Mouse (Mus musculus) erythroblast, embryonic 14.5 days (primary cell): ENCODE results near the gene Arfgef2. TPM values are rescaled to one million over a fixed set of nuclear protein-coding genes. Genes with fewer than 3 reads are reported as not detected.

Source experiments
- H3K27me3 ChIP-seq: 2 replicates; pipeline ENCODE4 v1.6.1; 2012; ENCODE audit warnings: inconsistent platforms; ENCODE audit not compliant: control insufficient read depth
- H3K36me3 ChIP-seq: 2 replicates; pipeline ENCODE4 v1.6.1; 2012; ENCODE audit warnings: mild to moderate bottlenecking, inconsistent platforms; ENCODE audit not compliant: control insufficient read depth
- H3K4me1 ChIP-seq: 2 replicates; pipeline ENCODE4 v1.6.1; 2012; ENCODE audit warnings: inconsistent platforms; ENCODE audit not compliant: control insufficient read depth
- H3K4me3 ChIP-seq: replicated peaks from 2 replicates; pipeline ENCODE3; 2012; ENCODE audit warnings: moderate library complexity, mild to moderate bottlenecking, inconsistent platforms
- H3K9me3 ChIP-seq: 2 replicates; pipeline ENCODE4 v1.6.1; 2012; ENCODE audit warnings: low read length, inconsistent platforms, mixed read lengths; ENCODE audit not compliant: control insufficient read depth
- GATA1 ChIP-seq: IDR thresholded peaks from 2 replicates; pipeline ENCODE4 v1.6.1; 2012; ENCODE audit warnings: low read length, inconsistent platforms, mixed read lengths
- TAL1 ChIP-seq: IDR thresholded peaks from 3 replicates; pipeline ENCODE4 v1.6.1; 2012; ENCODE audit warnings: low read length, inconsistent platforms, mixed read lengths
- polyA plus RNA-seq: library from polyadenylated mRNA; stranded (reverse); fragments of >175 nt; gene quantifications from 2 replicates; pipeline ENCODE4 v1.2.3, GENCODE M21; 2012

Arfgef2 gene
- polyA plus RNA-seq, 1 experiment, result 0.48 TPM

DNA sequence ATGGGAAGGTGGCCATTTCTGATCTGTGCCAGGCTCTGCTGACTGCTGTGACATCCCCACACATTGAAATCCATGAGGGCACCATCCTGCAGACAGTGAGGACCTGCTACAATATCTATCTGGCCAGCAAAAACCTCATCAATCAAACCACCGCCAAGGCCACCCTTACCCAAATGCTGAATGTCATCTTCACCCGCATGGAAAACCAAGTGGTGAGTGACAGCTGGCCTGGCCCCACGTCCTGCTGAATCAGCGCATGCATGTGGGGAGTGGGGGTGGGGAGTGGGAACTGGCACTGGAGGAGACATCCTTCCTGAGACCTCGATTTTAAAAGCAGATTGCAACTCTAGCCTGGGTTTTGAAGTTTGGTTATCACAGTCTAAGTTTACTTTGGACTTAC, 30.2 kb downstream of the Arfgef2 start:
- Histone ChIP-seq H3K27me3 (no peaks in the 10 kb centered on the region), H3K4me1 (no peaks in the 10 kb centered on the region), H3K36me3 (peaks cover 71% of the 10 kb centered on the region), H3K4me3 (no peak overlapping the region), H3K9me3 (no peaks in the 10 kb centered on the region)
- TF ChIP-seq TAL1 (no peak), GATA1 (no peak)

DNA sequence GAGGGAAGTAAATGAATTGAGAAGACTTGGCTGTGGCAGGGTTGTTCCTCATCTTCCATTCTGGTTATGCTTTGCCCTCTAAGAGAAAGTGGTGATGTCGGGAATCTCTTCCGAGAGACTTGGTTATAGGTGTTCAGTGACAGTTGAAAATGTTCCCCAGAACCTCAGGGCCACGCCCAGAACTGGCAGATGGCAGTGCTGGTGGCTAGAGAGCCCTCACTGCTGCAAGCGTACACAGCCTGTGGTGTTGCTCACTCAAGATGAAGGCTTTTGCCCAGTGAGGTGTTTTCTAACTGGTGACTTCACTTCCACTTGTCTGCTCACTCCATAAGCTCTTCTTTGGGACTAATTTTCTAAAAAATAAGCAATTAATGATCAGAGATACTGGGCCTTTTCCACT, 36.4 kb downstream of the Arfgef2 start:
- Histone ChIP-seq H3K9me3 (no peaks in the 10 kb centered on the region), H3K4me3 (no peak overlapping the region), H3K27me3 (no peaks in the 10 kb centered on the region), H3K36me3 (peaks cover 87% of the 10 kb centered on the region), H3K4me1 (peaks cover 3% of the 10 kb centered on the region)
- TF ChIP-seq TAL1 (no peak), GATA1 (no peak)

DNA sequence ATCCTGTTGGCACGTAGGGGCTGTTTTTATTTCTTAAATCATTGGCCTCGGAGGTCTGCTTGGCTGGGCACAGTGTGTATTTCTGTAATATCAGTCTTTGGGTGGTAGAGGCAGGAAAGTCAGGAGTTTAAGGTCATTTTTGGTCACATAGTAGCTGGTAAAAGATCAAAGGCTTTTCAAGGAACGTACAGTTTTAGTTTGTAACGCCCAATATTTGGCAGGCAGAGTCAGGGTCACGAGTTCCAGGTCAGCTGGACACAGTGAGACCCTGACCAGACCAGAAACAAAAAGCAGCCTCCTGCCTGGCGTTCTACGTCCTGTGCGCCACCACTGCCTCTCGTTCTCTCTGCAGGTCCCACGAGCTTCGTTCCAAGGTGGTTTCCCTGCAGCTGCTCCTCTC, 45.3 kb downstream of the Arfgef2 start:
- H3K27me3 ChIP-seq, result no peaks in the 10 kb centered on the region
- no peak overlapping the region for H3K4me3 ChIP-seq
- H3K4me1 ChIP-seq, result no peaks in the 10 kb centered on the region
- peaks cover 92% of the 10 kb centered on the region for H3K36me3 ChIP-seq
- TF ChIP-seq TAL1, result no peak
- TF ChIP-seq GATA1, result no peak
- H3K9me3 ChIP-seq, result peaks cover 7% of the 10 kb centered on the region

DNA sequence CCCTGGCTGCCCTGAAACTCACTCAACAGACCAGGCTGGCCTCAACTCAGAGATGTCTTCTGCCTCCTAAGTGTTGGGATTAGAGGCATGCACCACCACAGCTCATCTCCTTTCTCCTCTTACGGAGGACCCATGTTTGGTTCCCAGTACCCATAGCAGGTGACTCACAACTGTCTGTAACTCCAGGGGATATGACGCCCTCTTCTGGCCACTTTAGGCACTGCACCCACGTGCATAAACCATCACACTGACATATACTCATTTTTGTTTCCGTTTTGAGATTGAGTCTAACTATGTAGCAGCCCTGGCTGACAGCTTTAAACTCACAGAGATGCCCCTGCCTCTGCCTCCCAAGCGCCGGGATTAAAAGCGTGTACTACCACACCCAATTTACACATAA, 46.9 kb downstream of the Arfgef2 start:
- Histone ChIP-seq H3K4me1 (no peaks in the 10 kb centered on the region), H3K9me3 (peaks cover 7% of the 10 kb centered on the region), H3K27me3 (no peaks in the 10 kb centered on the region), H3K4me3 (no peak overlapping the region), H3K36me3 (peaks cover 94% of the 10 kb centered on the region)
- TF ChIP-seq TAL1 (no peak), GATA1 (no peak)

DNA sequence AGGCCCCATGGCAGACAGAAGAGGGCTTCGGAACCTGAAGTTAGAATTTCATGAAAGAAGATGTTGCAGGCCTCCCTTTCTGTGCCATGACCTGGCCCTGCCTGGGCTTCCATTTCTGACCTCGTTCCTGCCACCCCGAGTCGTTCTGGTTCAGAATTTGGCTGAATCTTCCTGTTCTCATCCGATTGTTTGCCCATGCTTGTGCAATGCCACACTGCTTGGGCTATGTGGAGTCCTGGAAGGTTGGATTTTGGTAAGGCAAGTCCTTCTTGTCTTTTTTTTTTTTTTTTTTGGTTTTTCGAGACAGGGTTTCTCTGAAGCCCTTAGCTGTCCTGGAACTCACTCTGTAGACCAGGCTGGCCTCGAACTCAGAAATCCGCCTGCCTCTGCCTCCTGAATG, 50.4 kb downstream of the Arfgef2 start:
- Histone ChIP-seq H3K4me3 (no peak overlapping the region), H3K36me3 (peaks cover 98% of the 10 kb centered on the region), H3K9me3 (peaks cover 7% of the 10 kb centered on the region), H3K27me3 (no peaks in the 10 kb centered on the region), H3K4me1 (no peaks in the 10 kb centered on the region)
- TF ChIP-seq TAL1 (no peak), GATA1 (no peak)

DNA sequence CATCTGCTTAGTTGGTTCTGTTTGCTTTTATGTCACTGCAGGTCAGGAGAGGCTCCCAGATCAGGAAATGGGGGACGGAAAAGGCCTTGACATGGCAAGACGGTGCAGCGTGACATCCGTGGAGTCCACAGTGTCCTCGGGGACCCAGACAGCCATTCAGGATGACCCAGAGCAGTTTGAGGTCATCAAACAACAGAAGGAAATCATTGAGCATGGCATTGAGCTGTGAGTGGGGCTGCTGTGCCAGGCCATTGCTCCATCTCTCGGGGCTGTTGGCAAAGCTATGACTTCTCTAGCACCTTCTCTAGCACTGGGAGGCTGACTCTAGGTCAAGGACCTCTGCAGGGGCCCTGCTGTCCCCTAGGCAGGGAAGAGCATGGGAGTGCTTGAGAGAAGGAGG, 51.0 kb downstream of the Arfgef2 start:
- Histone ChIP-seq H3K9me3 (peaks cover 7% of the 10 kb centered on the region), H3K4me1 (no peaks in the 10 kb centered on the region), H3K27me3 (no peaks in the 10 kb centered on the region), H3K36me3 (peaks cover 98% of the 10 kb centered on the region), H3K4me3 (no peak overlapping the region)
- TF ChIP-seq TAL1, result no peak

DNA sequence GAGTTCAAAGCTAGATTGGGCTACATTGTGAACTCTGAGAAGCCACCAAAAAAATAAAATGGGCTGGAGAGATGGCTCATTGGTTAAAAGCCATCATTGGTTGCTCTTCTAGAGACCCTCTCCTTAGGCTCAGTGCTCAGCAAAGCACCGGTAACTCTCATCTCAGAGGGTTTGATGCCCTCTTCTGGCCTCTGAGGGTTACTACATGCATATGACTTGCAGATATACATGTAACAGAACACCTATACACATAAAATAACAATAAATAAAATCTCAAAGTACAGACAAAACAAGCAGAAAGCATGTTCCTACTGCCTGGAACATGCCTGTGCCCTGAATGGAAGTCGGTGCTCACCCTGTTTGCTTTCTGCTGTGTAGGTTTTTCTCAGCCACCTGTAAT, 51.7 kb downstream of the Arfgef2 start:
- Histone ChIP-seq H3K36me3 (peaks cover 98% of the 10 kb centered on the region), H3K4me3 (no peak overlapping the region)

DNA sequence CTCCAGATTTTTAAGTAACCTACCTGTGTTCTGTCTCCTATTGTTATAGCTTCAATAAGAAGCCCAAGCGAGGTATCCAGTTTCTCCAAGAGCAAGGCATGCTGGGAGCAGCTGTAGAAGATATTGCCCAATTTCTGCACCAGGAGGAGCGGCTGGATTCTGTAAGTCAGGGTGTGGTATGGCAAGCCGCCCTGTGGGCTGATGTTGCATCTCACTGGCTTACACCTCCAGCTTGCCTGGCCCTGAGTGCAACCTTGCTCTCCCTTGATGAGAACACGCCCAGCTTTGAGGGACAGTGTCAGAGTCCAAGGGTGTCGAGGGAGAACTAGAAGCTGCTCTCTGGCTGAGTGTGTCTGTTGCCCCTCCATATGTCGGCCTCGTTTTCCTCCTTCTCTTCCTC, 53.8 kb downstream of the Arfgef2 start:
- Histone ChIP-seq H3K4me1 (no peaks in the 10 kb centered on the region), H3K27me3 (no peaks in the 10 kb centered on the region), H3K36me3 (peaks cover 97% of the 10 kb centered on the region), H3K9me3 (no peaks in the 10 kb centered on the region), H3K4me3 (no peak overlapping the region)
- no peak for TF ChIP-seq GATA1
- TF ChIP-seq TAL1, result no peak

More for the DNA sequence above, 51.7 kb downstream of the Arfgef2 start:
- no peaks in the 10 kb centered on the region for H3K4me1 ChIP-seq
- TF ChIP-seq TAL1 (no peak), GATA1 (no peak)
- peaks cover 3% of the 10 kb centered on the region for H3K9me3 ChIP-seq
- no peaks in the 10 kb centered on the region for H3K27me3 ChIP-seq

DNA sequence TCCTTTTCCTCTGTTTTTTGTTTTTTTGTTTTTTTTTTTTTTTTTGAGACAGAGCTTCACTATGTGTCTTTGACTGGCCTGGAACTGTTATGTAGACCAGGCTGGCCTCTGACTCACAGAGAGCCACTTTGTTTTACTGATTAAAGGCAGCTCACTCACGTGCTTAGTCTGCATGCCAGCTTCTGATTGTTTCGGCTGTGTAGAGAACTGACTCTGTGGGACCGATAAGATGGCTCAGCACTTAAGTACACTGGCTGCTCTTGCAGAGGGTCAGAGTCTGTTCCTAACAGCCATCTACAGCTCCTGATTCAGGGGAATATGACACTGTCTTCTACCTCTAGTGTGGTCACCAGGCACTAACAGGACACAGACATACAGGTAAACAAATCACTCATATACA, 57.1 kb downstream of the Arfgef2 start:
- Histone ChIP-seq H3K9me3 (no peaks in the 10 kb centered on the region), H3K36me3 (peaks cover 99% of the 10 kb centered on the region), H3K4me3 (no peak overlapping the region), H3K27me3 (no peaks in the 10 kb centered on the region), H3K4me1 (no peaks in the 10 kb centered on the region)
- TF ChIP-seq TAL1 (no peak), GATA1 (no peak)

DNA sequence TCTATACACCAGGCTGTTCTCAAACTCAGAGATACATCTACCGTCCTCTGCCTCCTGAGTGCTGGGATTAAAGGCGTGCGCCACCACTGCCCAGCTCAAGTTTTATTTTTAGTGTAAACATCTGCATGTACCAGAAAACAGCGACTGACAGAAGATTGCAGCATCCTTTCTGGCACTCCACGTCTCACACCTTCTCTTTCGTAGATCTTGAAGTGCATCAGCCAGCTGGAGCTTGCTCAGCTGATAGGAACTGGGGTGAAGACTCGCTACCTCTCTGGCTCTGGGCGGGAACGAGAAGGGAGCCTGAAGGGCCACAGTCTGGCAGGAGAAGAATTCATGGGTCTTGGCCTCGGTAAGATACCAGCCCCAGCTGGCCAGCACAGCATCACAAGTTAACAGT, 60.1 kb downstream of the Arfgef2 start:
- no peaks in the 10 kb centered on the region for H3K9me3 ChIP-seq
- H3K36me3 ChIP-seq, result peaks cover 99% of the 10 kb centered on the region
- TF ChIP-seq TAL1, result no peak
- TF ChIP-seq GATA1, result no peak
- H3K4me1 ChIP-seq, result no peaks in the 10 kb centered on the region; the same call in 1 of the 2 replicates
- H3K4me3 ChIP-seq, result no peak overlapping the region
- no peaks in the 10 kb centered on the region for H3K27me3 ChIP-seq
